Mouse (Mus musculus) adrenal gland, postnatal 0 days (tissue): ENCODE measurements around the gene Vwa3b. TPM values are rescaled to one million over a fixed set of nuclear protein-coding genes. Genes with fewer than 3 reads are reported as not detected.

ENCODE experiments used
- polyA plus RNA-seq: library from polyadenylated mRNA; unstranded; fragments of >200 nt; fragmentation: Nextera tagmentation; extraction: Ambion mirVana; gene quantifications from 2 replicates; pipeline ENCODE4 v1.2.1, GENCODE M21; 2015

Gene Vwa3b
- 0.20 and 0.73 TPM in 2 replicates for polyA plus RNA-seq

GRCm38 (mm10) chr1:37025962-37026686, at the start of gene Vwa3b:
Gene Vwa3b (plus strand): TSS chr1:37026596.

GRCm38 (mm10) chr1:37214144-37214543, 187.7 kb downstream of the Vwa3b start, which contains the start of gene Cnga3:
Gene Cnga3 (plus strand): TSS chr1:37214434.

Other genes with a start within 250 kb of the Vwa3b start
- gene Tmem131, start 82.9 kb upstream of the Vwa3b start, polyA plus RNA-seq, result 8.3 and 8.4 TPM in 2 replicates
- gene Cnga3, start 187.8 kb downstream of the Vwa3b start, polyA plus RNA-seq, result 0.66 and 1.2 TPM in 2 replicates